Mouse (Mus musculus): ENCODE data around the gene Rnasek. TPM values are rescaled to one million over a fixed set of nuclear protein-coding genes. Genes with fewer than 3 reads are reported as not detected.

Gene Rnasek
- 155 and 175 TPM in 2 replicates for polyA plus RNA-seq (2015; fragmentation: Nextera tagmentation; extraction: Ambion mirVana)

- H3K4me1 ChIP-seq (replicated peaks) = peaks cover 42% of the 10 kb centered on the region
- peak within 1 kb of the TSS; percentile 96 for H3K27ac ChIP-seq
- H3K9me3 ChIP-seq (replicated peaks) = no peaks in the 10 kb centered on the region
- WGBS (ENCODE audit: insufficient replicate concordance) = under 1% methylated on average over 31 of the region's 35 CpGs
- peak within 1 kb of the TSS; percentile 97 for H3K9ac ChIP-seq
- peaks cover 15% of the 10 kb centered on the region for H3K36me3 ChIP-seq
- H3K27me3 ChIP-seq = peaks cover 3% of the 10 kb centered on the region; the same call in 1 of the 2 replicates
- ATAC-seq (ENCODE audit: low read depth) (peak; percentile 15), DNase-seq (peak; percentile 76)
- H3K4me3 ChIP-seq (replicated peaks) = peak within 1 kb of the TSS; percentile 95
- peak within 1 kb of the TSS; percentile 95 for H3K4me2 ChIP-seq
Measured at GRCm38 (mm10) chr11:70239541-70240279, at the start of gene Rnasek, which contains the start of gene Gm21988. Gene Rnasek (minus strand): TSS chr11:70239842. Gene Gm21988 (minus strand): TSS chr11:70239830.

- Histone ChIP-seq H3K4me2 (no peak overlapping the region), H3K27me3 (no peaks in the 10 kb centered on the region), H3K4me1 (replicated peaks) (no peaks in the 10 kb centered on the region), H3K27ac (no peak overlapping the region), H3K4me3 (replicated peaks) (no peak overlapping the region), H3K9me3 (replicated peaks) (no peaks in the 10 kb centered on the region), H3K36me3 (no peaks in the 10 kb centered on the region), H3K9ac (no peak overlapping the region)
- DNase-seq (no peak), ATAC-seq (ENCODE audit: low read depth) (no peak)
- 47% methylated on average over 6 of the region's 6 CpGs for WGBS (ENCODE audit: insufficient replicate concordance)
Measured at GRCm38 (mm10) chr11:70289236-70289635, 49.6 kb upstream of the Rnasek start.

- no peak overlapping the region for H3K4me2 ChIP-seq
- ATAC-seq (ENCODE audit: low read depth) = no peak
- H3K36me3 ChIP-seq = no peaks in the 10 kb centered on the region
- no peak overlapping the region for H3K27ac ChIP-seq
- H3K4me1 ChIP-seq (replicated peaks) = no peaks in the 10 kb centered on the region
- H3K9ac ChIP-seq = no peak overlapping the region
- no peak overlapping the region for H3K4me3 ChIP-seq (replicated peaks)
- H3K27me3 ChIP-seq = no peaks in the 10 kb centered on the region
- 74% methylated on average over 10 of the region's 10 CpGs for WGBS (ENCODE audit: insufficient replicate concordance)
- no peaks in the 10 kb centered on the region for H3K9me3 ChIP-seq (replicated peaks)
- DNase-seq = no peak
Measured at GRCm38 (mm10) chr11:70288102-70288501, 48.5 kb upstream of the Rnasek start.

GRCm38 (mm10) chr11:70285686-70286085, 46.0 kb upstream of the Rnasek start:
- Histone ChIP-seq H3K27ac (no peak overlapping the region), H3K4me2 (no peak overlapping the region), H3K27me3 (no peaks in the 10 kb centered on the region), H3K9me3 (replicated peaks) (no peaks in the 10 kb centered on the region), H3K9ac (no peak overlapping the region), H3K36me3 (no peaks in the 10 kb centered on the region), H3K4me1 (replicated peaks) (no peaks in the 10 kb centered on the region), H3K4me3 (replicated peaks) (no peak overlapping the region)
- no peak for ATAC-seq (ENCODE audit: low read depth)
- no peak for DNase-seq
- 55% methylated on average over 5 of the region's 5 CpGs for WGBS (ENCODE audit: insufficient replicate concordance)

GRCm38 (mm10) chr11:70284757-70285156, 45.1 kb upstream of the Rnasek start:
- ATAC-seq (ENCODE audit: low read depth) (no peak), DNase-seq (no peak)
- WGBS (ENCODE audit: insufficient replicate concordance) = 47% methylated on average over 3 of the region's 3 CpGs
- Histone ChIP-seq H3K27me3 (no peaks in the 10 kb centered on the region), H3K4me3 (replicated peaks) (no peak overlapping the region), H3K27ac (no peak overlapping the region), H3K9me3 (replicated peaks) (no peaks in the 10 kb centered on the region), H3K9ac (no peak overlapping the region), H3K4me1 (replicated peaks) (peaks cover 3% of the 10 kb centered on the region; the same call in 1 of the 2 replicates), H3K36me3 (no peaks in the 10 kb centered on the region), H3K4me2 (no peak overlapping the region)

GRCm38 (mm10) chr11:70283666-70284065, 44.0 kb upstream of the Rnasek start:
- Histone ChIP-seq H3K36me3 (no peaks in the 10 kb centered on the region), H3K4me1 (replicated peaks) (peaks cover 3% of the 10 kb centered on the region; the same call in 1 of the 2 replicates), H3K27ac (no peak overlapping the region), H3K4me2 (no peak overlapping the region), H3K9ac (no peak overlapping the region), H3K27me3 (no peaks in the 10 kb centered on the region), H3K9me3 (replicated peaks) (no peaks in the 10 kb centered on the region), H3K4me3 (replicated peaks) (no peak overlapping the region)
- ATAC-seq (ENCODE audit: low read depth) (no peak), DNase-seq (no peak)
- WGBS (ENCODE audit: insufficient replicate concordance) = 58% methylated on average over 4 of the region's 4 CpGs

GRCm38 (mm10) chr11:70280441-70280840, 40.8 kb upstream of the Rnasek start:
- 45% methylated on average over 3 of the region's 3 CpGs for WGBS (ENCODE audit: insufficient replicate concordance)
- Histone ChIP-seq H3K4me1 (replicated peaks) (peaks cover 3% of the 10 kb centered on the region; the same call in 1 of the 2 replicates), H3K27me3 (no peaks in the 10 kb centered on the region), H3K9me3 (replicated peaks) (no peaks in the 10 kb centered on the region), H3K9ac (no peak overlapping the region), H3K4me3 (replicated peaks) (no peak overlapping the region), H3K36me3 (no peaks in the 10 kb centered on the region), H3K4me2 (no peak overlapping the region), H3K27ac (no peak overlapping the region)
- ATAC-seq (ENCODE audit: low read depth) = no peak
- DNase-seq = no peak

- H3K4me3 ChIP-seq (replicated peaks) = no peak overlapping the region
- no peak overlapping the region for H3K4me2 ChIP-seq
- H3K4me1 ChIP-seq (replicated peaks) = peaks cover 3% of the 10 kb centered on the region; the same call in 1 of the 2 replicates
- no peaks in the 10 kb centered on the region for H3K9me3 ChIP-seq (replicated peaks)
- H3K27ac ChIP-seq = no peak overlapping the region
- ATAC-seq (ENCODE audit: low read depth) (no peak), DNase-seq (no peak)
- H3K27me3 ChIP-seq = no peaks in the 10 kb centered on the region
- H3K36me3 ChIP-seq = no peaks in the 10 kb centered on the region
- 72% methylated on average over 3 of the region's 3 CpGs for WGBS (ENCODE audit: insufficient replicate concordance)
- no peak overlapping the region for H3K9ac ChIP-seq
Measured at GRCm38 (mm10) chr11:70278961-70279360, 39.3 kb upstream of the Rnasek start.

GRCm38 (mm10) chr11:70271641-70272040, 32.0 kb upstream of the Rnasek start:
- WGBS (ENCODE audit: insufficient replicate concordance) = 70% methylated on average over 7 of the region's 7 CpGs
- Histone ChIP-seq H3K9ac (no peak overlapping the region), H3K9me3 (replicated peaks) (no peaks in the 10 kb centered on the region), H3K27ac (no peak overlapping the region), H3K4me2 (no peak overlapping the region), H3K4me3 (replicated peaks) (no peak overlapping the region), H3K4me1 (replicated peaks) (no peaks in the 10 kb centered on the region), H3K36me3 (no peaks in the 10 kb centered on the region), H3K27me3 (no peaks in the 10 kb centered on the region)
- DNase-seq (no peak), ATAC-seq (ENCODE audit: low read depth) (no peak)

GRCm38 (mm10) chr11:70266405-70266804, 26.8 kb upstream of the Rnasek start:
- Histone ChIP-seq H3K4me1 (replicated peaks) (no peaks in the 10 kb centered on the region), H3K4me3 (replicated peaks) (no peak overlapping the region), H3K9me3 (replicated peaks) (no peaks in the 10 kb centered on the region), H3K4me2 (no peak overlapping the region), H3K27ac (no peak overlapping the region), H3K36me3 (no peaks in the 10 kb centered on the region), H3K27me3 (no peaks in the 10 kb centered on the region), H3K9ac (no peak overlapping the region)
- DNase-seq (no peak), ATAC-seq (ENCODE audit: low read depth) (no peak)
- 70% methylated on average over 1 of the region's 1 CpGs for WGBS (ENCODE audit: insufficient replicate concordance)

GRCm38 (mm10) chr11:70265819-70266218, 26.2 kb upstream of the Rnasek start:
- WGBS (ENCODE audit: insufficient replicate concordance) = 56% methylated on average over 4 of the region's 4 CpGs
- no peak for ATAC-seq (ENCODE audit: low read depth)
- no peak overlapping the region for H3K4me2 ChIP-seq

GRCm38 (mm10) chr11:70265252-70265651, 25.6 kb upstream of the Rnasek start:
- Histone ChIP-seq H3K4me3 (replicated peaks) (no peak overlapping the region), H3K4me1 (replicated peaks) (no peaks in the 10 kb centered on the region), H3K9ac (no peak overlapping the region), H3K9me3 (replicated peaks) (no peaks in the 10 kb centered on the region), H3K27ac (no peak overlapping the region), H3K4me2 (no peak overlapping the region), H3K27me3 (no peaks in the 10 kb centered on the region), H3K36me3 (no peaks in the 10 kb centered on the region)
- 26% methylated on average over 3 of the region's 3 CpGs for WGBS (ENCODE audit: insufficient replicate concordance)
- ATAC-seq (ENCODE audit: low read depth) (no peak), DNase-seq (no peak)

More at GRCm38 (mm10) chr11:70265819-70266218, 26.2 kb upstream of the Rnasek start:
- no peak overlapping the region for H3K4me3 ChIP-seq (replicated peaks)
- H3K4me1 ChIP-seq (replicated peaks) = no peaks in the 10 kb centered on the region
- no peaks in the 10 kb centered on the region for H3K27me3 ChIP-seq
- H3K36me3 ChIP-seq = no peaks in the 10 kb centered on the region
- H3K9me3 ChIP-seq (replicated peaks) = no peaks in the 10 kb centered on the region
- H3K9ac ChIP-seq = no peak overlapping the region
- no peak overlapping the region for H3K27ac ChIP-seq
- DNase-seq = no peak

Measured in liver, embryonic 13.5 days (tissue).